Mouse (Mus musculus): Measurements from ENCODE around the gene Gm9602.
"Not testable (repeated sequence)": the region's sequence is repeated elsewhere in the genome, so short reads cannot be mapped to it uniquely, and the experiment has no call there.

Gm9602 gene

DNA sequence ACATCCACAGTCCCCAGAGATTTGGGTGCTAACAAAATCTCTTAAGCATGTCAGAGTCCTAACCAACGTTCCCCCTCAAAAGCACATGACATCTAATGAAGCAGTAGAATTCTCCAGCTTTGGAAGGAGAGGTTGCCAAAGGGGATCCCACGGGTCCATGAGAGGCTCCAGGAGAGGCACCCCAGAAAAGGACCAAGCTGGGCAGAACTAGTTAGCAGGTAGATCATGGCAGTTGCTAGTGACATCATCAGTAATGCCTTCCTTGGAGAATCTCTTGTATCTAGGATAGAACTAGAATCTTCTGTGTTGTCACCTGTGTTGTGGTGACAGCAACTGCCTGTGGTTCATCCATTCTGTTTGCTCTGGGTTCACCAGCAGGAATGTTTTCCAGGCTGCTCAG lies at the start of gene Gm9602:
Gene Gm9602 (plus strand): TSS at position 301 of the 400 bp plus-strand sequence.
- DNase-seq = not testable (repeated sequence)

DNA sequence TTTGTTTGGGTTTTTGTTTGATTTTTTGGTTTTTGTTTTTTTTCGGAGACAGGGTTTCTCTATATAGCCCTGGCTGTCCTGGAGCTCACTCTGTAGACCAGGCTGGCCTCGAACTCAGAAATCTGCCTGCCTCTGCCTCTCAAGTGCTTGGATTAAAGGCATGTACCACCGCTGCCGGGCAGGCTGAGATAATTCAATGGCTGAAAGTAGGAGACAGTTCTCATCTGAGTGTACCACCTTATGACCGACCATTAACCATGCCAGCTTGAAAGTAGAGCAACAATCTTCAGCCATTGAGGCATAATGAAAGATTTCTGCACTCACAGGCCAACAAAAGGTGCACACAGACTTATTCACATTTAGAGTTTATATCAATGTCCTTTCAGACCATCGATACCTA lies 30.3 kb downstream of the Gm9602 start:
- DNase-seq = not testable (repeated sequence)

DNA sequence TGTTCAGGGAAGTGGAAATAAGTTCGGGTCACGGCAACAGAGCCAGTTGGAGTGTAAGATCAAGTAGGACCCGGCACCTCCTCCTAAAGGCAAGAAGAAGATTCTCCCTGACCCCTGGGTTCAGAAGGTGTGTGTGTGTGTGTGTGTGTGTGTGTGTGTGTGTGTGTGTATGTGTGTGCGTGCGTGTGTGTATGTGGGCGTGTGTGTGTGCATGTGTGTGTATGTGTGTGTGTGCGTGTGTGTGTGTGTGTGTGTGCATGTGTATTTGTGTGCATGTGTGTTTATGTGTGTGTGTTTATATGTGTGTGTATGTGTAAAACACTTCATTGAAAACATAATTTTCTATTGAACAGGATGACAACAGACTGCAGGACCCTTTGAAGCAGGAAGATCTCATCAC lies 45.8 kb downstream of the Gm9602 start:
- not testable (repeated sequence) for DNase-seq

Data from embryo, embryonic 11 days (tissue).